Mouse (Mus musculus): ENCODE measurements around the gene Apoc2.

Gene Apoc2

DNA sequence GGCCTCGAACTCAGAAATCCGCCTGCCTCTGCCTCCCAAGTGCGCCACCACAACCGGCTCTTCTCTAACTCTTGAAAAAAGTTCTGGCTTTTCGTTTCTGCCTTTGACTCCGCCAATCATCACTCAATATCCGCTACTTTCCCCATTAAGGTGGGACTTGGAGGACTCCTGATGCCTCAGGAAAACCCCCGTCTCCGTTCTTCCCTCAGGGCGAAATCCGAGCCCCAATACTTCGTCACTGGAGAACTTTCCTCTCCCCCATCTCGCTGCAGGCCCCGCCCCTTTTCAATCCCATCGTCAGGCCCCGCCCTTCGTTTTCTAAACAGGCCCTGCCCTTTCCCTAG lies 49.6 kb downstream of the Apoc2 start:
- no peak for DNase-seq

DNA sequence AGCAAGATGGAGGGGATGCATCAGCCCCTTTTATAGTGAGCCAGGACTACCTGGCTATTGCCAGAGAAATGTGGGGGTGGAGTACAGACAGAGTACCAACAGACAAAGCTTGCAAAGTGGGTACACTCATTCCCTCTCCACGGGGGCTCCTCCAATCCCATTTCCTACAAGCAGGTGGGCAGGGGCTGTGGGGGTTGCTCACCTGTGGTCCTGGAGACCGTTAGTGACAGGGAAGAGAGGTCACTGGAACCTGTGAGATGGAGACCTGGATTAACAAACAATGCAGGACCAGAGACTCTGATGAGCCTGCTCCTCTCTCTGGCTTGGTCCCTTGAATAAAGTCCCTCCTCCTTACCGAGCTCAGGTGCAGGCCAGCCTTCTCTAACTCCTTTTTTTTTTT lies 50.0 kb downstream of the Apoc2 start:
- DNase-seq, result no peak

DNA sequence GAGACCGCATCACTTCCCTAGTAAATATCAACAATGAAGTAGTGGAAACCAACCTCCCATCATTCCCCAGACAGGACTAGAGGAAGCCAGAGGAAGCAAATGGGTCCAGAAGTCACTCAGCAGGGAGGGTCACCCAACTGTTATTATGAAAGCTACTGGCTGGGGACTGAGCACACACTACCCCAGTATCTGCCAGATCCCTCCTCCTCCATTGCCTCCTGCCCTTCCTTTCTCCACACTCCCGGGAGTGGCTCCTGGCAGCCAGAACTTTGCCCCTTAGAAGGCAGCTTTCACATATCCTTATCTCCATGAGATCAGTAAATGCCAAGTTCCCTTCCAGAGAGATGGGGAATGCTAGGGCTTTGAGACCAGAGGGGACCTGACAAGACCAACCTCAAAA lies 54.3 kb downstream of the Apoc2 start:
- DNase-seq, result no peak

DNA sequence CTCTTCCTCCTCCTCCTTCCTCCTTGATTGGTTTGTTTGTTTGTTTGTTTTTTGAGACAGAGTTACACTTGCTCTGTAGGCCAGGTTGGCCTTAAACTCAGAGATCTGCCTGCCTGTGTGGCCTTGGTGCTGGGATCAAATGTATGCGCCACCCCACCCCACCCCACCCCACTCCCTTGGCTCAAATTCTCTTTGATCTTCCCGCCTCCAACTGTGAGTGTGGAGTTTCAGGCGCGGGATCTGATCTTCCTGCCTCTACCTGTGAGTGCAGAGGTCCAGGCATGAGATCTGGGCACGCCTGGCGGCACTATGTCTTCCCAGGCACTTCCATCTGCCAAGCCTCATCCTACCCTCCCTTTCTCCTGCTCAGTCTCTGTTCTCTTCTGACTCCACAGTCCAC lies 55.5 kb downstream of the Apoc2 start:
- no peak for DNase-seq

Measured in B cell, adult 2 months (primary cell).